Mouse (Mus musculus): ENCODE results near the gene Fgfr2.

- TF ChIP-seq CTCF (IDR thresholded peaks at IDR 0.05; ENCODE audit: control insufficient read depth, insufficient read depth, insufficient replicate concordance, low read depth, low read length) (no peak), POLR2A (IDR thresholded peaks at IDR 0.05; ENCODE audit: control insufficient read depth, low read depth, low read length) (no peak)
These were observed 2138.9 kb downstream of the Fgfr2 start for GRCm38 (mm10) chr7:130984294-130984693.
